Mouse (Mus musculus) pancreas, adult 10 weeks (tissue): ENCODE results near the gene Opn4. TPM values are rescaled to one million over a fixed set of nuclear protein-coding genes. Genes with fewer than 3 reads are reported as not detected.

Experiments
- polyA plus RNA-seq: library from polyadenylated mRNA; stranded (reverse); fragments of 350-450 nt; fragmentation: Illumina TruSeq; extraction: RNeasy Lipid Tissue Mini Kit (QIAGEN cat#74804); gene quantifications from one replicate; pipeline ENCODE4 v1.2.3, GENCODE M21; 2015; ENCODE audit warnings: low read depth, low replicate concordance; ENCODE audit not compliant: insufficient read depth

Gene Opn4
- not detected for polyA plus RNA-seq

GRCm38 (mm10) chr14:34599941-34600340, at the start of gene Opn4:
Gene Opn4 (minus strand): TSS chr14:34600142.

GRCm38 (mm10) chr14:34588498-34588897, 11.4 kb downstream of the Opn4 start, which contains the start of gene Ldb3:
Gene Ldb3 (minus strand): TSS chr14:34588682.

Other genes with a start within 250 kb of the Opn4 start
- gene Fam25c, start 244.7 kb downstream of the Opn4 start, polyA plus RNA-seq = 3.0 TPM
- gene Sncg, start 225.4 kb downstream of the Opn4 start, polyA plus RNA-seq = 19.0 TPM
- 17.0 TPM for gene Mmrn2, start 224.7 kb downstream of the Opn4 start, polyA plus RNA-seq
- 5.8 TPM for gene Bmpr1a, start 96.8 kb downstream of the Opn4 start, polyA plus RNA-seq
- not detected for gene 9230112D13Rik, start 77.3 kb downstream of the Opn4 start, polyA plus RNA-seq
- 1.1 TPM for gene Ldb3, start 11.5 kb downstream of the Opn4 start, polyA plus RNA-seq
- gene Wapl, start 73.8 kb upstream of the Opn4 start, polyA plus RNA-seq = 9.8 TPM
- not detected for gene Grid1, start 220.0 kb upstream of the Opn4 start, polyA plus RNA-seq